Mouse (Mus musculus): ENCODE results near the gene Cab39l. TPM values are rescaled to one million over a fixed set of nuclear protein-coding genes. Genes with fewer than 3 reads are reported as not detected.

Gene Cab39l
- polyA plus RNA-seq, 1 experiment from 2014 or later: 44.9 TPM

GRCm38 (mm10) chr14:59549106-59549505 is 108.3 kb downstream of the Cab39l start:
- H3K27ac ChIP-seq (replicated peaks): no peak overlapping the region
- H3K4me1 ChIP-seq: peaks cover 16% of the 10 kb centered on the region
- H3K36me3 ChIP-seq (replicated peaks): no peaks in the 10 kb centered on the region
- 78% methylated on average over 6 of the region's 6 CpGs for WGBS
- no peaks in the 10 kb centered on the region for H3K9me3 ChIP-seq
- H3K27me3 ChIP-seq (replicated peaks; ENCODE audit: low read depth, poor library complexity, severe bottlenecking): no peaks in the 10 kb centered on the region
- no peak for DNase-seq (ENCODE audit: low spot score)
- H3K4me3 ChIP-seq: no peak overlapping the region

GRCm38 (mm10) chr14:59550841-59551240 is 110.1 kb downstream of the Cab39l start:
- Histone ChIP-seq H3K27ac (replicated peaks) (peak overlapping the region; percentile 21; the same call in 1 of the 2 replicates), H3K9me3 (no peaks in the 10 kb centered on the region), H3K4me3 (no peak overlapping the region), H3K36me3 (replicated peaks) (no peaks in the 10 kb centered on the region), H3K4me1 (peaks cover 16% of the 10 kb centered on the region), H3K27me3 (replicated peaks; ENCODE audit: low read depth, poor library complexity, severe bottlenecking) (no peaks in the 10 kb centered on the region)
- 95% methylated on average over 2 of the region's 2 CpGs for WGBS
- DNase-seq (ENCODE audit: low spot score): no peak

GRCm38 (mm10) chr14:59551956-59552355 is 111.2 kb downstream of the Cab39l start:
- Histone ChIP-seq H3K27me3 (replicated peaks; ENCODE audit: low read depth, poor library complexity, severe bottlenecking) (no peaks in the 10 kb centered on the region), H3K4me1 (peaks cover 16% of the 10 kb centered on the region), H3K4me3 (no peak overlapping the region), H3K27ac (replicated peaks) (no peak overlapping the region), H3K9me3 (no peaks in the 10 kb centered on the region), H3K36me3 (replicated peaks) (no peaks in the 10 kb centered on the region)
- peak; percentile 44 for DNase-seq (ENCODE audit: low spot score)
- 67% methylated on average over 8 of the region's 8 CpGs for WGBS

- no peaks in the 10 kb centered on the region for H3K9me3 ChIP-seq
- H3K27me3 ChIP-seq (replicated peaks; ENCODE audit: low read depth, poor library complexity, severe bottlenecking): no peaks in the 10 kb centered on the region
- 76% methylated on average over 5 of the region's 5 CpGs for WGBS
Measured at GRCm38 (mm10) chr14:59554025-59554424, 113.3 kb downstream of the Cab39l start.

GRCm38 (mm10) chr14:59555018-59555417 is 114.2 kb downstream of the Cab39l start:
- 89% methylated on average over 8 of the region's 8 CpGs for WGBS
- no peaks in the 10 kb centered on the region for H3K9me3 ChIP-seq
- no peak overlapping the region for H3K27ac ChIP-seq (replicated peaks)
- H3K27me3 ChIP-seq (replicated peaks; ENCODE audit: low read depth, poor library complexity, severe bottlenecking): no peaks in the 10 kb centered on the region
- no peak for DNase-seq (ENCODE audit: low spot score)
- no peak overlapping the region for H3K4me3 ChIP-seq
- no peaks in the 10 kb centered on the region for H3K36me3 ChIP-seq (replicated peaks)
- H3K4me1 ChIP-seq: peaks cover 16% of the 10 kb centered on the region

More at GRCm38 (mm10) chr14:59554025-59554424, 113.3 kb downstream of the Cab39l start:
- Histone ChIP-seq H3K27ac (replicated peaks) (no peak overlapping the region), H3K4me3 (no peak overlapping the region), H3K36me3 (replicated peaks) (no peaks in the 10 kb centered on the region), H3K4me1 (peaks cover 16% of the 10 kb centered on the region)
- DNase-seq (ENCODE audit: low spot score): no peak

- Histone ChIP-seq H3K27ac (replicated peaks) (no peak overlapping the region), H3K36me3 (replicated peaks) (no peaks in the 10 kb centered on the region), H3K27me3 (replicated peaks; ENCODE audit: low read depth, poor library complexity, severe bottlenecking) (no peaks in the 10 kb centered on the region), H3K4me1 (peaks cover 12% of the 10 kb centered on the region), H3K4me3 (no peak overlapping the region), H3K9me3 (no peaks in the 10 kb centered on the region)
- 57% methylated on average over 13 of the region's 13 CpGs for WGBS
- DNase-seq (ENCODE audit: low spot score): peak; percentile 77
Measured at GRCm38 (mm10) chr14:59555928-59556531, 115.3 kb downstream of the Cab39l start.

GRCm38 (mm10) chr14:59557071-59557470 is 116.3 kb downstream of the Cab39l start:
- Histone ChIP-seq H3K4me3 (no peak overlapping the region), H3K27ac (replicated peaks) (no peak overlapping the region), H3K4me1 (peaks cover 1% of the 10 kb centered on the region), H3K9me3 (no peaks in the 10 kb centered on the region), H3K36me3 (replicated peaks) (no peaks in the 10 kb centered on the region), H3K27me3 (replicated peaks; ENCODE audit: low read depth, poor library complexity, severe bottlenecking) (no peaks in the 10 kb centered on the region)
- WGBS: 78% methylated on average over 4 of the region's 4 CpGs
- no peak for DNase-seq (ENCODE audit: low spot score)

- Histone ChIP-seq H3K4me1 (no peaks in the 10 kb centered on the region), H3K27me3 (replicated peaks; ENCODE audit: low read depth, poor library complexity, severe bottlenecking) (no peaks in the 10 kb centered on the region), H3K4me3 (no peak overlapping the region), H3K27ac (replicated peaks) (no peak overlapping the region), H3K36me3 (replicated peaks) (no peaks in the 10 kb centered on the region), H3K9me3 (no peaks in the 10 kb centered on the region)
- DNase-seq (ENCODE audit: low spot score): no peak
- 55% methylated on average over 1 of the region's 1 CpGs for WGBS
Measured at GRCm38 (mm10) chr14:59557886-59558285, 117.1 kb downstream of the Cab39l start.

GRCm38 (mm10) chr14:59566756-59567155 is 126.0 kb downstream of the Cab39l start:
- H3K9me3 ChIP-seq: no peaks in the 10 kb centered on the region
- H3K4me3 ChIP-seq: no peak overlapping the region
- H3K27ac ChIP-seq (replicated peaks): no peak overlapping the region
- DNase-seq (ENCODE audit: low spot score): no peak
- H3K27me3 ChIP-seq (replicated peaks; ENCODE audit: low read depth, poor library complexity, severe bottlenecking): no peaks in the 10 kb centered on the region
- no peaks in the 10 kb centered on the region for H3K4me1 ChIP-seq
- 92% methylated on average over 6 of the region's 6 CpGs for WGBS
- peaks cover 30% of the 10 kb centered on the region for H3K36me3 ChIP-seq (replicated peaks)

GRCm38 (mm10) chr14:59576385-59576784 is 135.6 kb downstream of the Cab39l start:
- Histone ChIP-seq H3K27me3 (replicated peaks; ENCODE audit: low read depth, poor library complexity, severe bottlenecking) (no peaks in the 10 kb centered on the region), H3K36me3 (replicated peaks) (peaks cover 44% of the 10 kb centered on the region), H3K4me1 (no peaks in the 10 kb centered on the region), H3K9me3 (no peaks in the 10 kb centered on the region), H3K27ac (replicated peaks) (no peak overlapping the region), H3K4me3 (no peak overlapping the region)
- 93% methylated on average over 5 of the region's 5 CpGs for WGBS
- DNase-seq (ENCODE audit: low spot score): no peak

GRCm38 (mm10) chr14:59590614-59591013 is 149.8 kb downstream of the Cab39l start:
- no peaks in the 10 kb centered on the region for H3K4me1 ChIP-seq
- H3K4me3 ChIP-seq: no peak overlapping the region
- H3K9me3 ChIP-seq: no peaks in the 10 kb centered on the region
- H3K27me3 ChIP-seq (replicated peaks; ENCODE audit: low read depth, poor library complexity, severe bottlenecking): no peaks in the 10 kb centered on the region
- no peak overlapping the region for H3K27ac ChIP-seq (replicated peaks)
- peaks cover 60% of the 10 kb centered on the region for H3K36me3 ChIP-seq (replicated peaks)
- whole genome bisulfite sequencing: 81% methylated on average over 1 of the region's 1 CpGs
- DNase-seq (ENCODE audit: low spot score): no peak

- Histone ChIP-seq H3K27ac (replicated peaks) (no peak overlapping the region), H3K4me3 (no peak overlapping the region), H3K9me3 (no peaks in the 10 kb centered on the region), H3K36me3 (replicated peaks) (peaks cover 48% of the 10 kb centered on the region), H3K27me3 (replicated peaks; ENCODE audit: low read depth, poor library complexity, severe bottlenecking) (no peaks in the 10 kb centered on the region), H3K4me1 (peaks cover 4% of the 10 kb centered on the region)
- WGBS: 71% methylated on average over 8 of the region's 8 CpGs
- DNase-seq (ENCODE audit: low spot score): no peak
Measured at GRCm38 (mm10) chr14:59591901-59592300, 151.1 kb downstream of the Cab39l start.

- H3K4me1 ChIP-seq: peaks cover 9% of the 10 kb centered on the region
- no peak overlapping the region for H3K4me3 ChIP-seq
- no peak for DNase-seq (ENCODE audit: low spot score)
- no peaks in the 10 kb centered on the region for H3K9me3 ChIP-seq
- no peak overlapping the region for H3K27ac ChIP-seq (replicated peaks)
- H3K36me3 ChIP-seq (replicated peaks): peaks cover 46% of the 10 kb centered on the region
- 96% methylated on average over 3 of the region's 3 CpGs for WGBS
- no peaks in the 10 kb centered on the region for H3K27me3 ChIP-seq (replicated peaks; ENCODE audit: low read depth, poor library complexity, severe bottlenecking)
Measured at GRCm38 (mm10) chr14:59592593-59592992, 151.8 kb downstream of the Cab39l start.
